Mouse (Mus musculus) erythroblast, embryonic 14.5 days (primary cell): ENCODE data around the gene Grk5.

Source experiments
- GATA1 ChIP-seq: IDR thresholded peaks from 2 replicates; pipeline ENCODE4 v1.6.1; 2012; ENCODE audit warnings: low read length, inconsistent platforms, mixed read lengths
- TAL1 ChIP-seq: IDR thresholded peaks from 3 replicates; pipeline ENCODE4 v1.6.1; 2012; ENCODE audit warnings: low read length, inconsistent platforms, mixed read lengths

DNA sequence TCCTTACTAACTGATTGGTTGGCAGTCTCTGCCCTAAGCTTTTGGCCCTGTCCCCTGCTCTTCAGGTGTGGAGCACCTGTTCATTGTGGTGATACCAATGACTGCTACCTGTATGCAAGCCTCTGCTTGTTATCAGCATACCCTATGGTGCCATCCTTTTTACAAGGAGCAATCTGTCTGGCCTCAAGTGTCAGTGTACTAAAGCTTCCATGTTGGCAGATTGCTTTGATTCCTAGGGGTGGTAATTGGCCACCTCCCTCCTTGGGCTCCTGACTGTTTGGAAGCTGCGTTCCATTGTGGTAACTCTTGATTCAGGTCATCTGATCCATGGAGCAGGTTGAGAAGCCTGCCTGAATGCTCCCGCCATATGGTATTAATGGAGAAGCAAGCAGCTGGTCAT, 65.6 kb downstream of the Grk5 start:
- TF ChIP-seq TAL1: no peak
- TF ChIP-seq GATA1: no peak
